Mouse (Mus musculus): ENCODE data around the gene Nek2.

DNA sequence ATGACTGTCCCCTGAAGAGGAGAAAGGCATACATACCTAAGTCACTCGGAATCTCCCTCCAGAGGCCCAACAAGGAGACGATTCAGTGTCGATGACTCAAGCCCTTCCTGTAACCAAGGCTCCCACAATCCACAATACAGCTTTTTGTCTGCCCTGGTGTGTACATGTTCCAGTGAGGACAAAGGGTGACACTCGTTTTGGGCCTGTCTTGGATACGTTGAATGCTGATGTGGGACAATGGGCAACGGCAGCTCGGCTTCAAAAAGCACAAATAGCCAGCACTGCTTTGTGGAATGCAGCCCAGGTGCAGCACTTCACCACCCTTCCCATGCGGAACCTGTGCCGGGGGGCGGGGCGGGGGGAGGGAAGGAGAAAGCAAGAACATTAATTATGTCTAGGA lies 36.1 kb upstream of the Nek2 start:
- TF ChIP-seq CTCF (IDR thresholded peaks at IDR 0.05; ENCODE audit: low read depth) (no peak), EP300 (IDR thresholded peaks at IDR 0.05; ENCODE audit: low read depth) (no peak)
